ENCODE assay signal across 11 mouse cellular contexts in the genomic region with DNA sequence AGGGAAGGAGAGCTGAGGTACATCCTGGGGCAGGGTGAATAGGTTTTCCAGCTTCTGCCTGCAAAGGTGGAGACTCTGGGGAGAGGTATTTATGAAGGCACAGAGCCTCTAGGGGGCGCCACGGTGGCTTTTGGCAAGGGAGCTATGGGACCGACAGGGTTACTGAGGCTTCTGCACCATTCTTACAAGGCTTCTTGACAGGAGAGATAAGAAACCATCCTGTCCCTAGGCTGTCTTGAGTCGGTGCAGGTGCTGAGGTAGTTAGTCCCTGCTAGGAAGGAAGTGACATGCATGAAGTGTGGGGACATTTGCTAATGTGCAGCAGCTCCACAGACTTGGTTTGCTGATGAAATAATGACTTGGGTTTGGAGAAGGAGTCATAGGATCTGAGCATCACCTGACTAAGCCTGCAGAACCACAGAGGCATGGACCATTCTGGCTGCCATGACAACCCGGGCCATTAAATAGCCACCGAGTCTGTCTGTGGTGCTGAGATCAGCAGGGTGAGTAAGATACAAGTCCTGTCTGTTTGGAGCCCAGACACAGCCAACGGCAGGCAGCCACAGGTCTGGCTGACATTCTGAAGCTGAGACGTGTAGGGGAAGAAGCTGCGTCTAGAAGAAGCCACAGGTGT. TPM values are rescaled to one million over a fixed set of nuclear protein-coding genes. Genes with fewer than 3 reads are reported as not detected.
DNase-seq lines count a peak whose midpoint lies in the region; ATAC-seq lines count a peak whose summit lies in the region.
"Had no signal": no experiment of that assay in that cellular context is flagged by ENCODE, and none has a peak within 500 bp of the region (broad histone marks: within the 10 kb centered on the region; RNA-seq: fewer than 3 reads in every experiment).

No protein-coding gene starts in this region.

- H3K4me2 ChIP-seq in midbrain, embryonic 11.5 days, result no peak overlapping the region
- H3K4me2 ChIP-seq in midbrain, embryonic 13.5 days (replicated peaks), result no peak overlapping the region
- H3K4me2 ChIP-seq: embryonic facial prominence, embryonic 13.5 days; heart, embryonic 11.5 days had no signal

- H3K4me3 ChIP-seq in midbrain, embryonic 11.5 days (ENCODE audit: low read depth, low read length), result no peak overlapping the region
- H3K4me3 ChIP-seq in midbrain, embryonic 13.5 days (replicated peaks), result no peak overlapping the region
- H3K4me3 ChIP-seq: embryonic facial prominence, embryonic 13.5 days; megakaryocyte, embryonic 14.5 days had no signal

- H3K9ac ChIP-seq in midbrain, embryonic 11.5 days (ENCODE audit: low read length), result no peak overlapping the region
- no peak overlapping the region for H3K9ac ChIP-seq in midbrain, embryonic 13.5 days (replicated peaks)
- H3K9ac ChIP-seq: embryonic facial prominence, embryonic 13.5 days had no signal

- peaks cover 57% of the 10 kb centered on the region for H3K27me3 ChIP-seq in midbrain, embryonic 11.5 days (ENCODE audit: control insufficient read depth, insufficient read depth, low read length)
- peaks cover 72% of the 10 kb centered on the region for H3K27me3 ChIP-seq in midbrain, embryonic 13.5 days

- no peaks in the 10 kb centered on the region for H3K36me3 ChIP-seq in midbrain, embryonic 11.5 days (ENCODE audit: control insufficient read depth, insufficient read depth, low read length)
- H3K36me3 ChIP-seq in midbrain, embryonic 13.5 days, result no peaks in the 10 kb centered on the region
- H3K36me3 ChIP-seq: embryonic facial prominence, embryonic 13.5 days had no signal

- no peaks in the 10 kb centered on the region for H3K9me3 ChIP-seq in midbrain, embryonic 11.5 days (ENCODE audit: control insufficient read depth, low read length)
- no peaks in the 10 kb centered on the region for H3K9me3 ChIP-seq in midbrain, embryonic 13.5 days
- H3K9me3 ChIP-seq: embryonic facial prominence, embryonic 13.5 days; megakaryocyte, embryonic 14.5 days had no signal

- 18% methylated on average over 9 of the region's 9 CpGs for WGBS in midbrain, embryonic 11.5 days
- WGBS in midbrain, embryonic 13.5 days, result 21% methylated on average over 9 of the region's 9 CpGs

- ATAC-seq in midbrain, embryonic 11.5 days (ENCODE audit: low FRiP score), result no peak
- no peak for ATAC-seq in midbrain, embryonic 13.5 days

- peak; percentile 52 for DNase-seq in embryo, embryonic 10.5 days (ENCODE audit: low spot score)
- DNase-seq in embryo, embryonic 11 days, result no peak
- peak; percentile 89 for DNase-seq in midbrain, embryonic 11.5 days (ENCODE audit: low spot score, missing footprints)
- peak; percentile 28 for DNase-seq in c-Kit-positive CD71-positive TER-119-negative erythroid progenitor cells, embryonic 14.5 days (ENCODE audit: low read depth)
- DNase-seq in thymus, postnatal 0 days (ENCODE audit: low spot score), result peak; percentile 57
- DNase-seq in layer of hippocampus, adult 11-12 months (ENCODE audit: low spot score), result no peak
- DNase-seq in cerebellum, postnatal 36 days, result no peak

- no peak overlapping the region for H3K27ac ChIP-seq in midbrain, embryonic 11.5 days (ENCODE audit: low read depth, low read length)
- H3K27ac ChIP-seq in midbrain, embryonic 13.5 days, result no peak overlapping the region
- H3K27ac ChIP-seq: embryonic facial prominence, embryonic 13.5 days had no signal

- H3K4me1 ChIP-seq in midbrain, embryonic 11.5 days (ENCODE audit: control insufficient read depth, insufficient read depth, low read length), result peaks cover 18% of the 10 kb centered on the region
- peaks cover 35% of the 10 kb centered on the region for H3K4me1 ChIP-seq in midbrain, embryonic 13.5 days (replicated peaks)

RNA-seq across cellular contexts. Expression of gene Rspo1, which starts 2.2 kb away (rescaled TPM):
- polyA plus RNA-seq in midbrain, embryonic 11.5 days (2014; fragmentation: Nextera tagmentation; extraction: Ambion mirVana), result 9.0 and 11.9 TPM in 2 replicates
- 3.5 and 7.6 TPM in 2 replicates for polyA plus RNA-seq in midbrain, embryonic 13.5 days (2015; fragmentation: Nextera tagmentation; extraction: Ambion mirVana)
- polyA plus RNA-seq in thymus, postnatal 0 days (2015; fragmentation: Nextera tagmentation; extraction: Ambion mirVana), result 0.12 and 0.13 TPM in 2 replicates

RNA-seq across cellular contexts. Expression of gene Gnl2, which starts 32.4 kb away (rescaled TPM):
- polyA plus RNA-seq in midbrain, embryonic 11.5 days (2014; fragmentation: Nextera tagmentation; extraction: Ambion mirVana), result 88.7 and 101 TPM in 2 replicates
- 94.8 and 99.1 TPM in 2 replicates for polyA plus RNA-seq in midbrain, embryonic 13.5 days (2015; fragmentation: Nextera tagmentation; extraction: Ambion mirVana)
- 62.6 and 66.4 TPM in 2 replicates for polyA plus RNA-seq in thymus, postnatal 0 days (2015; fragmentation: Nextera tagmentation; extraction: Ambion mirVana)

RNA-seq across cellular contexts. Expression of gene Cdca8, which starts 44.9 kb away (rescaled TPM):
- polyA plus RNA-seq in midbrain, embryonic 11.5 days (2014; fragmentation: Nextera tagmentation; extraction: Ambion mirVana), result 244 and 248 TPM in 2 replicates
- 76.4 and 77.6 TPM in 2 replicates for polyA plus RNA-seq in midbrain, embryonic 13.5 days (2015; fragmentation: Nextera tagmentation; extraction: Ambion mirVana)
- 116 and 154 TPM in 2 replicates for polyA plus RNA-seq in thymus, postnatal 0 days (2015; fragmentation: Nextera tagmentation; extraction: Ambion mirVana)

RNA-seq across cellular contexts. Expression of gene 9930104L06Rik, which starts 47.2 kb away (rescaled TPM):
- polyA plus RNA-seq in midbrain, embryonic 11.5 days (2014; fragmentation: Nextera tagmentation; extraction: Ambion mirVana), result 3.8 and 4.3 TPM in 2 replicates
- 14.8 and 21.6 TPM in 2 replicates for polyA plus RNA-seq in midbrain, embryonic 13.5 days (2015; fragmentation: Nextera tagmentation; extraction: Ambion mirVana)
- polyA plus RNA-seq in thymus, postnatal 0 days (2015; fragmentation: Nextera tagmentation; extraction: Ambion mirVana), result 9.0 and 10.6 TPM in 2 replicates

Comparison
In these comparisons a context has a peak if more than half of its experiments do, and no peak if none do; other contexts are left out.
1. DNase-seq: peak in embryo, embryonic 10.5 days (single experiment), midbrain, embryonic 11.5 days (single experiment), c-Kit-positive CD71-positive TER-119-negative erythroid progenitor cells, embryonic 14.5 days (single experiment) and thymus, postnatal 0 days (single experiment); none in embryo, embryonic 11 days (single experiment), layer of hippocampus, adult 11-12 months (single experiment) and cerebellum, postnatal 36 days (0 of 2).